Mouse (Mus musculus) lung, postnatal 4 days (tissue): ENCODE data around the gene Simc1.
"Not testable (repeated sequence)": the region's sequence is repeated elsewhere in the genome, so short reads cannot be mapped to it uniquely, and the experiment has no call there.

Experiments used
- DNase-seq, 2 experiments: peaks; one replicate each; pipeline ENCODE4 v3.0.0; 2021

Simc1 gene

GRCm38 (mm10) chr13:54503604-54504521, at the start of gene Simc1:
Gene Simc1 (plus strand): TSS chr13:54503779.
- DNase-seq = peak; percentile 81 to 82

DNA sequence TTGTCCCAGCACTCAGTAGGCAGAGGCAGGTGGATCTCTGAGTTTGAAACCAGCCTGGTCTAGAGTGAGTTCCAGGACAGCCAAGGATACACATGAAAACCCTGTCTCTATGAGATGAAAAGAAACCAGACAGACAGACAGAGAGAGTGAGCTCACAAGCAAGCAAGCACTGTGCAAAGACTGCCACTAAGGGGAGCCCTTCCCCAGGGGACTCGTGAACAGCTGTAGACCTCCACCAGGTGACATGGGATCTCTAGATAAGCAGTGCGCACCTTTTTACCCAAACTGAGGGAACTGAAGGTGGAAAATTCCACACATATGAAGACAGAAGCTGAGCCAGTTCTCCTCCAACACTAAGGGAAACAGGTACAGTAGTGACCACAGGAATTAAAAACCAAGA, 46.5 kb upstream of the Simc1 start:
- peak in 1 of 2 experiments; percentile 16 for DNase-seq

DNA sequence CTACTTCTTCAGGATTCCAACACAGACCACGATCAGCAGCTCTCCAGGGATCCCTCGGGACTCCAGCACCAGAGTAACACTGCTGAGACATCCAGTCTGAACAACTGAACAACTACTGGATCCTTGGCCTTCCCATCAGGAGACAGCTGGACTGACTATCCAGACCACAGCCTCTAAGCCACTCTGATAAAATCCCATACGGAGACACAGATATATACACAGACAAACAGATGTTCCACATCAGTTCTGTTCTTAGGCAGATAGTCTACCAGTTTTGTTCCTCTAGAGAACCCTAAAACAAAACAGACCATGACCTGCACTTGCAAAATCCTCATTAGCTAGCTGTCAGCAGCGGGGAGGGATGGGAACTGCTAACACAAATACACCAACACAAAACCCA, 44.3 kb upstream of the Simc1 start:
- peak in 1 of 2 experiments; percentile 33 for DNase-seq

DNA sequence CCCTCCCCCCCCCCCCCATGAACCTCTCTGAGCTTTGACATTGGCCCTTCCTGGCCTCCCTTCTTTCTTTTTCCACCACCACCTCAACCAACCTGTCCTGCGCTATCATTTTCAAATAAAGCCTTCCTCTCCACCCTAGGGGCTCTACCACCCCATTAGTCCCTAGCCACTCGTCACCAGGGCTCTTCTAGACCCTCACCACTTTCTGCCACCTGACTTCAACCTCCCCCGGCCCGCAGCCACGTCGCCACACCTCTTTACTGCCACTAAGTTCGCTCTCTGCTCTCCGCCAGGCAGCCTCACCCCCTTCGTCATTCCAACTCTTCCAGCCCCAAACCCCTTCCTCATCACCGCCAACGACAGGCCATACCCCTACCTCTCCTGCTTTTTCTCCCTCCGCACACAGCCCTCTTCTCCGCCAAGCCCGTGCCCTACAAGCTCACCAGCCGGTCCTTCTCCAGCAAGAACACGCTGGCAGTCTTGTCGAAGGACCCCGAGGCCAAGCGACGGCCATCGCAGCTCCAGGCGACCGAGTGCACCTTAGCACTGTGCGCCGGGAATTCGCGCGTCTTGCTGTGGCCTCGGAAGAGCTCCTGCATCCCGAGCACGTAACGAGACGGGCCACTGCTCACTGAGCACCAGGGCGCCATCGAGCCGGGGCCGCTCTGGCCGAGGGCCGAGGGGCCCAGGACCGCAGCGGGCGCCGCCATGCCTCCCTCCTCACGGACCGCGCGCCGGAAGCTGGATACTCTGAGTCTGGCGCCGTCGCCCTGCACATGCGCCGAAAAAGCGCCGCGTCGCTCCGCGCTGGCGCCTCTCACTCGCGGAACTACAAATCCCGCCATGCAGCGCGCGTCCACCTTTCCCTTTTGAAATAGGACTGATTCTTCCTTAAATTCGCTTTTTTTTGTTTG, 35.2 kb upstream of the Simc1 start, which contains the start of gene Thoc3:
Thoc3 (minus strand) TSS at position 752 of the 914 bp plus-strand sequence.
- peak; percentile 91 to 92 for DNase-seq

GRCm38 (mm10) chr13:54469012-54469354, 34.6 kb upstream of the Simc1 start:
- DNase-seq = no peak

- no peak for DNase-seq
These were observed 31.6 kb upstream of the Simc1 start for GRCm38 (mm10) chr13:54471967-54472366.

GRCm38 (mm10) chr13:54474996-54475395, 28.6 kb upstream of the Simc1 start:
- DNase-seq = no peak

DNA sequence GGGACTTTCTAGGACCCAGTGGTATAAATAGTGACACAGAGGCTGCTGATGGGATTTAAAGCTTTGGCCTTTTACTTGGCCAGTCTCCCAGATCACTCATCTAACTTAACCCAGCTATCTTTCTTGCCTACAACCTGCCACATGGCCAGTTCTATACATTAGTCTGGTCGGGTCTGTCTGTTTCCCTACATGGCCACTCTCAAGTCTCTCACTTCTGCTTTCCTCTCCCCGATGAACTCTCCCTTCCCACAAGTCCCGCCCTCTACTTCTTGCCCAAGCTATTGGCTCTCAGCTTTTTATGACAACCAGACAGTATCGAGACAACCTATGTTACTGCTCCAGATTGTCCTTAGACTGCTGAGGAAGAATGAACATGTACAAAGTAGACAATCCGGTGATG, 27.9 kb upstream of the Simc1 start:
- DNase-seq = peak in 1 of 2 experiments; percentile 24

DNA sequence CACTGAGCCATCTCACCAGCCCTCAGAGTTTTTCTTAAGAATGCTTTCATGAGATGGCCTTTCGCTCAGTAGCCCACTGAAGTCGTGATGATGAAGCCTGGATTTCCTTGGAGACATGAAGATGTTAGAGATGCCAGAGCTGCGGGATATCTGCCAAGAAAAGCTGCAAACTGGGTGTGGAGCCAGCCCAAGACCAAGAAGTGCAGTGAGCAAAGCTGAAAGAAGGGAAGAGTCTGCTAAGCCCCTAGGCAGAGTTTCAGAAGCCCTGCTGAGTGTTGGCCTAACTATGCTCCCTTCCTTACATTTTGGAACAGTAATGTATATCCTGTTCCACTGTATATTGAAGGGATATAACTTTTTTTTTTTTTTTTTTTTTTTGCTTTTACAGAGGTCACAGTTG, 24.3 kb upstream of the Simc1 start:
- DNase-seq = peak; percentile 25 to 58

DNA sequence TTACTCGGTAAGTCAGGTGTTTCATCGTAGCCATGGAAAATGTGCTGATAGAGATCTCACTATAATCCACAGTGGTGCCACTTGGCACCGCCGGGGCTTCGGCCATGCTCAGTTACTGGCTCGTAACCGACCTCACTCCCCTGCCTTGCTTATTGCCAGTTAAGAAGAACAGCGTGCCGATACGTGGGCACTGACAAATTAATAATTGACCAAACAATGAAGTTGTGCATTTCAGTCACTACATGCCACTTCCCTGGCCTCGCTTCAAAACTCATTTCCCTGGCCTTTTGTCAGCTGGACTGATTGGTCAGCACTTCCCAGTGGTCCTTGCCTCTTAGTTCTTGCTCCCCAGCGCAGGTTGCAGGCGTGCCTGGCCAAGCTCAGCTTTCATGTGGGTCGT, 22.1 kb upstream of the Simc1 start:
- no peak for DNase-seq

DNA sequence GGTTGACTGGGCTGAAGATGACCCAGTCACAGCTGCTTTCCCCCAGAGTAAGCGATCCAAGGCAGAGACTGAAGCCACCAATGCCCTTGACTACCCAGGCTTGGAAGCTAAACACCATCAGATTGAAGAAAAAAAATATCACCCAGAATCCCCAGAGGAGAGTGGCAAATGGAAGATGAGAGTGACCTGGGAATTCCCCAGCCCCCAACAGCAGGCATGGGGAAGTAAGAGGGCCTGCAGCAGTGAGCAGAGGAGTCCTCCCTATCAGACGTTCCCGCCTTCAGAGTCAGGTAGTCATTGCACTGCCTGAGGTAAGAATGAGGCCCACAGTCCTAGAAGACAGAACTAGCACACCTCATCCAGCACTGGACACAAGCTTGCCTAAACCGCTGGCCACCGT, 13.2 kb upstream of the Simc1 start:
- no peak for DNase-seq

DNA sequence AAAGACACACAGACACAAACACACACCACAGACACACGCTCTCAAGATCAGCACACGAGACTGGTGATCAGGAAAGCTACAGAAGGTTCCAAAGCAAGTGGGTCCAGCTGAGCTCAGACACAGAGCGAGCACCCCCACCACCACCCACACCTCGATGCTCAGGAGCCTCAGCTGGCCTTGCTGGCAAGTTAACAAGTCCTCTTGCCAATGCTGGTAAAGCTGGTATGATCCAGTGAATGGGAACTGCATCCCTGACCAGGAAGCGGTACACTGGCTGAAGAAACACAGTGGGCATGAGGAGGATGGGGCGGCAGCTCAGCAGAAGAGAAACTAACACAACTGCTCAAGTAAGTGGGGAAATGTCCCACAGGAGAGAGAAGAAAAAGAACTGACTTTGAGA, 12.2 kb upstream of the Simc1 start:
- no peak for DNase-seq

- not testable (repeated sequence) for DNase-seq
These were observed 4.0 kb upstream of the Simc1 start for GRCm38 (mm10) chr13:54499551-54499950.

DNA sequence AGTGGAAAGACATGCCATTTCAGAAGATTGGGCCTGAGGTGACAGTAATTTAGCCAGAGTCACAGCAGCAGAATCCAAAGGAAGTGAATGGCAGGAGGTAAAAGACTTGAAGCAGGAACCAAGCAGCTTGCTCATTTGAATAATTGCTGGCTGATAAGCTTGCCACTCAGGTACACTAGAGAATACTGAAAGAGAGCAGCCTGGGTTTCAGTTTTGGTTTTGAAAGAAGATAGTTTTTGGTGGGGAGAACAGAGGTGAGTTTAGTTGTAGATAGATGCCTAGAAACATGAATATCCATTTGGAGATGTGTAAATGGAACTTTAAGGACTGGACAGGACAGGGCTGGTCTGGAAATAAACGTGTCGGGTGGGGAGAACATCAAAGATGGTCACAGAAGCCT, 2.2 kb upstream of the Simc1 start:
- no peak for DNase-seq

- no peak for DNase-seq
These were observed 1.5 kb upstream of the Simc1 start for GRCm38 (mm10) chr13:54501957-54502690.

DNA sequence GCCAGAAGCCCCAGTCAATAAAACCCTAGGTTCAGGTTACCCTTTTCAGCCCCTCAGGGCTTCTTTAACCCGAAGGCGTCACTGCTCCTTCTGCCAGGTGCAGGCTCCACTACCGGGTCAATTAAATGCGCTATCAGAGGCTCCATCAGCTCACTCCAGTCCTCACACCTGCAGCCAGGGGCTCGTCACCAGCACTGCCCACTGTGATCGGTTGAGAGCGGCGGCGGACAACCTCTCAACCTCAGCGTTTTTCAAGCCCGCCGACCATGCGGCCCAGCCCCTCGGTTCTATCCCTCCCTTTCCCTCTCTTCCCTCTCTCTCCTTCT, 338 bp upstream of the Simc1 start:
- no peak for DNase-seq

GRCm38 (mm10) chr13:54504611-54505260, 1.2 kb downstream of the Simc1 start:
- DNase-seq = no peak

DNA sequence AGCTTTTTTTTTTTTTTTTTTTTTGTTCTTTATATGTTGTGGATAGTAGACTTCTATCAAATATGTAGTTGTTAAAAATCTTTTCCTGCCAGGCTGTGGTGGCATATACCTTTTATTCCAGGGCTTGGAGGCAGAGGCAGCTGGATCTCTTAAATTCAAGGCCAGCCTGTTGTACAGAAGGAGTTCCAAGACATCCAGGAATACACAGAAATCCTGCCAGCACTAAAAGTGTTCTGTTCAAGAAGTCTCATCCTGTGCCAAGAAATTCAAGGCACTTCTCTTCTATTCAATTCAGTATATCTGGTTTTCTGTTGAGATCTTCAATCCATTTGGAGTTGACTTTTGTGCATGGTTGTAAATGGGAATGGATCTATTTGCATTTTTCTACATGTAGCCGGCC, 2.3 kb downstream of the Simc1 start:
- no peak for DNase-seq

DNA sequence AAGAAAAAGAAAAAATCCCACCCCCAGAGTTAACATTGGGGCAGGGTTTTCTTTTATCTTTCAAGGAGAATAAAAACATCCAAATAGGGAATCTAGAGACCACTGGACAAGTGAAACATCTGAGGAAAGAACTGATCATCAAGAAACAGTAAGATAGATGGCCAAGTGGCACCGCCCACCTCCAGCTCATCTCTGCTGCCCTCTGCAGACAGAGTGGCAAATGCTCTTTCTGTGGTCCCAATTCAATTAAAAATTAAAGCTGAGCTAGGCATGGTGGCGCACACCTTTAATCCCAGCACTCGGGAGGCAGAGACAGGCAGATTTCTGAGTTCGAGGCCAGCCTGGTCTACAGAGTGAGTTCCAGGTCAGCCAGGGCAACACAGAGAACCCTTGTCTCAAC, 16.6 kb downstream of the Simc1 start:
- peak in 1 of 2 experiments; percentile 28 for DNase-seq

GRCm38 (mm10) chr13:54521181-54521580, 17.6 kb downstream of the Simc1 start:
- no peak for DNase-seq

DNA sequence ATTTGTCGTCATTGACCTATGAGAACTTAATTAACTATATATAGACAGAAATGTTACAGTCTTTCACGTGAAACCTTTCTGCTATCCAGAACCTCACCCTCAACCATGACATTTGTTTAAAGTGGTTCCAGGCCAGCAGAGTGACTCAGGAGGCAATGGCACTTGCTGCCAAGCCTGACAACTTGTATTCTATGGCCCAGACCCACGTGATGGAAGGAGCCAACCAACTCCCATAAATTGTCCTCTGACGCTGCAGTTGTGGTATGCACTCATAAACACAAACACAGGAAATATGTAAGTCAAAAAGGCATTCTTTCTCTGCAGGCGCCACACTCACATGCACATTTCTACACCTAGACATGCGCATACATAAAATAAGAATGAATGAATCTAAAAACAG, 23.6 kb downstream of the Simc1 start:
- no peak for DNase-seq

- no peak for DNase-seq
These were observed 28.6 kb downstream of the Simc1 start for GRCm38 (mm10) chr13:54532134-54532533.

DNA sequence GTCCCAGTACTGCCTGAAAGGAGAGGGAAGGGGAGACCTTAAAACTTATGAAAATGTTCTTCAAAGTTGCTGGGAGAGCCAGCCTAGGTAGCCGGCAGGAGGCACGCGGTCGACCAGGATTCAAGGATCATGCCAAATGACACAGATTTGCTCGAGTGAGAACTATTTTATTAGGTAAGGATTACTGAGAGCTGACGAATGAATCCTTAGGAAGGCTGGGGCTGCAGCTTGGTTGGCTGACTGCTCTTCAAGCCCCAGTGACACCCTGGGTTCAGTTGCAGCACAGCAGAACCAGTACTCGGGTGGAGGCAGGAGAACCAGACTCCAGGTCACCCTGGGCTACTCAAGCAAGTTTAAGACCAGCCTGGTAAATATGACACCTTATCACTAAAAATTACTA, 44.5 kb downstream of the Simc1 start:
- DNase-seq = no peak
